Mouse (Mus musculus) neural tube, postnatal 0 days (tissue): ENCODE data around the gene Epb41l2. TPM values are rescaled to one million over a fixed set of nuclear protein-coding genes. Genes with fewer than 3 reads are reported as not detected.

ENCODE experiments used
- polyA plus RNA-seq: library from polyadenylated mRNA; unstranded; fragments of >200 nt; fragmentation: Nextera tagmentation; extraction: Ambion mirVana; gene quantifications from 2 replicates; pipeline ENCODE4 v1.2.1, GENCODE M21; 2015

Epb41l2 gene
- 34.8 and 35.0 TPM in 2 replicates for polyA plus RNA-seq

DNA sequence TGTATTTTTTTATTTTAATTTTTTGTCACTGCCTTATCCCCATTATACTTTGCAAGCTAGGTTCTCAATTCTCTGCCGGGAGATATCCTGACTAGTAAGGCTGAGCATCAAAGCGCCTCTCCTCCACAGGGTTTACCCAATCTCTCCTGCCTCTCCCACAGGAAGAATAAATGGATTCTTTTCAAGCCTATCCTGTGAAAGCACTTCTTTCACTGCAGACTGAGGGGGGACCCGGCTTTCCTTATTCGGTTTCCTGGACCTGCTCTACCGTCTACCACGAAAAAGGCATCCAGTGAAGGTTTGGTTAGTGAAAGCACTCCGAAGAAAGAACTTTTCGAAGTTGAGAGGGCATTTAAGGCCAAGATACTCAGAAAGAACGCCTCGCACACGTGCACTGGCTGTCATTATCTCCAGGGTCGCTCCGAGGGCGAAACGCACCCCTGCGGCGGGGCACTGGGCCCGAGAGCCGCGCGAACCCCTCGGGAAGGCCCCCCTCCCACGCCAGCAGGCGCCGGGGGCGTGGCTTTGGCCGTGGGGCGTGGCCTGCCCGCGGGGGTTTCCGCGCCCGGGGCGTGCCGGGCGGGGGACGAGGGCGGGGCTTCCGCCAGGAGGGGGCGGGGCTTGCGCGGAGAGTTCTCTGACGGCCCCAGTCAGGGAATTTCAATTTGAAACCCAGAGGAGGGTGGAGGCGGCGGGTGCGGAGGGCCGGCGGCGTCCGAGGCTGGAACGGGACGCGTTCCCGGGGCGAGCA is at the start of gene Epb41l2:
Gene Epb41l2, plus strand, starts transcription at position 591 of the 751 bp plus-strand sequence.

DNA sequence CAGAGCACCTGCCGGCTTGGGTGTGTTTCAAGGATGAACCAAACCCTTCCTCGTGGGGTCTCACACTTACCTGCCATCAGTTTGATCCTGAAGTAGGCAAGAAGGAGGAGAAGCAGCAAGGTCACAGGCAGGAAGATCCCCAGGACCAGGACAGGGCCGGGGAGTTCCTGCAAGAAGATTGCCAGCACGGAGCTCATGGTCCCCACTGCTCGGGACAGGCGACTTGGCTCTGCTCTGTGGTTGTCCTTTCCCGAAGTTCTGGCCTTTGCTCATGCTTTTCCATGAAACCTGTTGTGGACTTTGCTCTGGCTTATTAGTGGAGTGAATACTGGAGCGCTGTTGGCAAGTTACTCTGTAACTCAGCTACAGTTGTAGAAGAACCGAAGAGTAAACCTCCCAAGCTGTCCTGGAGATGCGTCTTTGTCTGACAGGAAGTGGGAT is 176.3 kb downstream of the Epb41l2 start, which contains the start of gene Smlr1:
Gene Smlr1, minus strand, starts transcription at position 377 of the 441 bp plus-strand sequence.

Other genes with a start within 250 kb of the Epb41l2 start
- 77.3 and 85.7 TPM in 2 replicates for gene Akap7, start 51.9 kb upstream of the Epb41l2 start, polyA plus RNA-seq
- not detected in 2 replicates for gene Smlr1, start 176.5 kb downstream of the Epb41l2 start, polyA plus RNA-seq